9 mouse cellular contexts compared by ENCODE assay signal in the genomic region with DNA sequence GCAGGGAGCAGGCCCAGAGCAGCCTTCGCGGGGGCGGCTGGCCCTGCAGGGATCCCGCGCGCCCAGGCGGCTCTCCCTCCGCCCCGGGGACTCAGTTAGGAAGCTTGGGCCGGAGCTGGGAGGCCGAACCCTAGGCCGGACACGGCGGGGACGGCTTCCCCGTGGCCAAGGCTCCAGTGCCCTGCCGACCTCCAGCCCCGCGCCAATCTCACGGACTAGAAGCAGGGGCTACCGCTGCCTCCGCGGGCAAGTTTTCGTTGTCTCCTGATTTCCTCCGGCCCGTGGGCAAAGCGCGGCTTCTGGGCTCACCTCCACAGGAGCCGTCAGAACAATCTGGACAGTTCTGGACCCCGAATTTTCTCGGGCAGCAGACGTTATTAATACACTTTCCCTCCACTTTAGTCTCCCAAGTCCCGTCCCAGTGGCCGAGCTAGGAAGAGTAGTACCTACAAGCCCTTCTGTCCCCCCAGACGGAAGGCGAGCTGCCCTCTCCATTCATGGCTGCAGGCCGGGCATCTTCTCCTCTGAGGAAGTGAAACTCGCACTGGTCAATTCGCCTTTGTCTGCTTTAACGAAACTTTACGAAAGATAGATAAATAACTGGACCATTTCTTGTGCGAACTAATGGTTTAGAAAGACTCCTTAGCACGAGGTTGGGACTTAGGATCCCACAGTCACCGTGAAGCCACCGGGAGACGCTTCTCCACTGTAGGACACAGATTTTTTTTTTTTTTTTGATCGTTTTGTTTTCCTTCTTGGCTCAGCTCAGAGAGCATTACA. TPM values are rescaled to one million over a fixed set of nuclear protein-coding genes. Genes with fewer than 3 reads are reported as not detected.
DNase-seq lines count a peak whose midpoint lies in the region; ATAC-seq and TF ChIP-seq lines count a peak whose summit lies in the region.
"Had no signal": no experiment of that assay in that cellular context is flagged by ENCODE, and none has a peak within 500 bp of the region (broad histone marks: within the 10 kb centered on the region; RNA-seq: fewer than 3 reads in every experiment).

No protein-coding gene starts in this region.

- peak overlapping the region; percentile 68 for H3K4me2 ChIP-seq in forebrain, embryonic 16.5 days (ENCODE audit: low read length)
- H3K4me2 ChIP-seq in intestine, embryonic 16.5 days (ENCODE audit: low read depth, low read length): no peak overlapping the region
- H3K4me2 ChIP-seq in liver, postnatal 0 days (ENCODE audit: low read depth, low read length): no peak overlapping the region
- H3K4me2 ChIP-seq: neural tube, embryonic 13.5 days had no signal

- H3K9ac ChIP-seq in forebrain, embryonic 16.5 days (replicated peaks; ENCODE audit: low read depth, low read length): peak overlapping the region; percentile 15; the same call in 1 of the 2 replicates
- H3K9ac ChIP-seq in intestine, embryonic 16.5 days (ENCODE audit: low read depth, low read length): no peak overlapping the region
- no peak overlapping the region for H3K9ac ChIP-seq in liver, postnatal 0 days (replicated peaks)
- H3K9ac ChIP-seq: neural tube, embryonic 13.5 days had no signal

- H3K9me3 ChIP-seq in forebrain, embryonic 16.5 days (ENCODE audit: control insufficient read depth, low read length): no peaks in the 10 kb centered on the region
- no peaks in the 10 kb centered on the region for H3K9me3 ChIP-seq in intestine, embryonic 16.5 days (ENCODE audit: control insufficient read depth, low read length)
- no peaks in the 10 kb centered on the region for H3K9me3 ChIP-seq in liver, postnatal 0 days (ENCODE audit: low read length)
- H3K9me3 ChIP-seq: neural tube, embryonic 13.5 days had no signal

- no peaks in the 10 kb centered on the region for H3K36me3 ChIP-seq in forebrain, embryonic 16.5 days (ENCODE audit: control insufficient read depth, insufficient read depth)
- H3K36me3 ChIP-seq in intestine, embryonic 16.5 days (ENCODE audit: control insufficient read depth, insufficient read depth, low read length): no peaks in the 10 kb centered on the region
- H3K36me3 ChIP-seq in liver, postnatal 0 days (replicated peaks; ENCODE audit: insufficient read depth, low read length): no peaks in the 10 kb centered on the region
- no peaks in the 10 kb centered on the region for H3K36me3 ChIP-seq in splenic B cell, adult 2 months (ENCODE audit: control insufficient read depth, insufficient read depth, low read length, poor library complexity, severe bottlenecking)
- H3K36me3 ChIP-seq: neural tube, embryonic 13.5 days had no signal

- peak; percentile 26 to 30 for DNase-seq in left cerebral cortex, postnatal 25 days (ENCODE audit: low spot score in 2 of 2)
- DNase-seq in left cerebral cortex, postnatal 14 days (ENCODE audit: low spot score in 2 of 2): no peak
- peak; percentile 46 for DNase-seq in brain, embryonic 14.5 days (ENCODE audit: low read depth)
- DNase-seq in liver, postnatal 0 days: peak; percentile 49
- peak; percentile 47 for DNase-seq in splenic B cell, adult 2 months (ENCODE audit: low read depth, low spot score)
- DNase-seq in layer of hippocampus, adult 8-10 months (ENCODE audit: low spot score in 2 of 2): no peak

- peak overlapping the region; percentile 26 for H3K4me3 ChIP-seq in forebrain, embryonic 16.5 days (replicated peaks; ENCODE audit: low read length)
- H3K4me3 ChIP-seq in intestine, embryonic 16.5 days (ENCODE audit: low read length): peak overlapping the region; percentile 12; the same call in 1 of the 2 replicates
- no peak overlapping the region for H3K4me3 ChIP-seq in liver, postnatal 0 days (ENCODE audit: low read depth, low read length)

- H3K4me1 ChIP-seq in forebrain, embryonic 16.5 days (replicated peaks; ENCODE audit: control insufficient read depth, insufficient read depth, low read length): peaks cover 26% of the 10 kb centered on the region
- H3K4me1 ChIP-seq in intestine, embryonic 16.5 days (ENCODE audit: control insufficient read depth, insufficient read depth, low read length): peaks cover 8% of the 10 kb centered on the region
- no peaks in the 10 kb centered on the region; the same call in 1 of the 2 replicates for H3K4me1 ChIP-seq in liver, postnatal 0 days (ENCODE audit: insufficient read depth)

- peak; percentile 3; the same call in 1 of the 2 replicates for ATAC-seq in forebrain, embryonic 16.5 days
- ATAC-seq in intestine, embryonic 16.5 days: 0 out of 2 replicates have a peak, but pooled peaks have one; percentile 2
- 0 out of 2 replicates have a peak, but pooled peaks have one; percentile 4 for ATAC-seq in liver, postnatal 0 days

- intact Hi-C loops in left cerebral cortex, postnatal 25 days (cut with DNase I): no loop called here
- intact Hi-C loops in left cerebral cortex, postnatal 14 days (cut with DNase I): no loop called here

- 4% methylated on average over 35 of the region's 47 CpGs for WGBS in forebrain, embryonic 16.5 days
- WGBS in intestine, embryonic 16.5 days: under 1% methylated on average over 47 of the region's 47 CpGs
- 1% methylated on average over 45 of the region's 47 CpGs for WGBS in liver, postnatal 0 days (ENCODE audit: insufficient replicate concordance)

- no peak for TF ChIP-seq EP300 in liver, postnatal 0 days (IDR thresholded peaks at IDR 0.05; ENCODE audit: low read depth)

- H3K27me3 ChIP-seq in forebrain, embryonic 16.5 days (replicated peaks; ENCODE audit: control insufficient read depth, insufficient read depth, low read length): peaks cover 7% of the 10 kb centered on the region
- H3K27me3 ChIP-seq in intestine, embryonic 16.5 days (replicated peaks; ENCODE audit: control insufficient read depth, insufficient read depth, low read length): peaks cover 79% of the 10 kb centered on the region
- peaks cover 88% of the 10 kb centered on the region for H3K27me3 ChIP-seq in liver, postnatal 0 days (ENCODE audit: insufficient read depth, low read length)
- H3K27me3 ChIP-seq in splenic B cell, adult 2 months (ENCODE audit: control insufficient read depth, insufficient read depth, low read length, poor library complexity, severe bottlenecking): peaks cover 3% of the 10 kb centered on the region

- H3K27ac ChIP-seq in forebrain, embryonic 16.5 days (ENCODE audit: low read length): no peak overlapping the region
- no peak overlapping the region for H3K27ac ChIP-seq in intestine, embryonic 16.5 days (ENCODE audit: low read length)
- H3K27ac ChIP-seq in liver, postnatal 0 days (ENCODE audit: low read depth): no peak overlapping the region
- H3K27ac ChIP-seq: neural tube, embryonic 13.5 days had no signal

- TF ChIP-seq POLR2A in brain, embryonic 14.5 days (IDR thresholded peaks at IDR 0.05; ENCODE audit: borderline replicate concordance, extremely low read depth, insufficient read depth, insufficient read length, poor library complexity, severe bottlenecking): no peak

- TF ChIP-seq CTCF in brain, embryonic 14.5 days (IDR thresholded peaks at IDR 0.05; ENCODE audit: borderline replicate concordance, extremely low read depth, insufficient read depth, insufficient read length): no peak
- no peak for TF ChIP-seq CTCF in liver, postnatal 0 days (IDR thresholded peaks at IDR 0.05; ENCODE audit: low read depth)

RNA-seq across cellular contexts. Expression of a gene that starts 8.9 kb away (rescaled TPM):
- 1 to 10 TPM; 6.0 to 6.3 TPM for total RNA-seq in left cerebral cortex, postnatal 25 days (2021)
- total RNA-seq in left cerebral cortex, postnatal 14 days (2021): 1 to 10 TPM; 6.1 to 9.1 TPM
- polyA plus RNA-seq in brain, embryonic 14.5 days (2012; rRNA removed): 18.5 and 18.8 TPM in 2 replicates
- polyA plus RNA-seq in forebrain, embryonic 16.5 days (2015; fragmentation: Nextera tagmentation; extraction: Ambion mirVana): 9.3 and 9.5 TPM in 2 replicates
- polyA plus RNA-seq in intestine, embryonic 16.5 days (2015; fragmentation: Nextera tagmentation; extraction: Ambion mirVana): not detected in 2 replicates
- polyA plus RNA-seq in liver, postnatal 0 days (2015; fragmentation: Nextera tagmentation; extraction: Ambion mirVana): not detected in 2 replicates
- total RNA-seq in layer of hippocampus, adult 8-10 months (2022): 1 to 10 TPM; 2.7 to 5.5 (median 3.5) TPM
- polyA plus RNA-seq: neural tube, embryonic 13.5 days had no signal

Comparison
In these comparisons a context has a peak if more than half of its experiments do, and no peak if none do; other contexts are left out.
1. DNase-seq: peak in left cerebral cortex, postnatal 25 days (2 of 2), brain, embryonic 14.5 days (single experiment), liver, postnatal 0 days (single experiment) and splenic B cell, adult 2 months (single experiment); none in left cerebral cortex, postnatal 14 days (0 of 2) and layer of hippocampus, adult 8-10 months (0 of 2).
2. RNA of a gene that starts 8.9 kb away (polyA plus RNA-seq): 18.5 to 18.8 TPM in brain, embryonic 14.5 days and 9.3 to 9.5 TPM in forebrain, embryonic 16.5 days; not detected in intestine, embryonic 16.5 days and not detected in liver, postnatal 0 days; every median in the first group is over 10 times any median in the second.
3. Peak in every context shown above with its lines, with median percentiles within 50 percentile points of each other: ATAC-seq.